Mouse (Mus musculus) liver, embryonic 11.5 days (tissue): ENCODE measurements around the gene Stx5a. TPM values are rescaled to one million over a fixed set of nuclear protein-coding genes. Genes with fewer than 3 reads are reported as not detected.

Source experiments
- ATAC-seq: fragments of 200-750 bp; cut with Nextera tagmentation; replicated peaks from 2 replicates; pipeline ENCODE4 v1.8.0; 2017; ENCODE audit warnings: moderate number of reproducible peaks, mild to moderate bottlenecking, moderate TSS enrichment, moderate library complexity; ENCODE audit not compliant: low FRiP score
- DNase-seq: peaks from one replicate; pipeline ENCODE4 v3.0.0-alpha.2; 2017; ENCODE audit warnings: low spot score
- H3K27ac ChIP-seq: fragments of 300-500 bp; sonication (generic); 2 replicates; pipeline ENCODE4 v1.5.1; 2014; ENCODE audit warnings: mild to moderate bottlenecking, low read depth, low read length, control low read depth
- H3K27me3 ChIP-seq: fragments of 300-500 bp; sonication (generic); replicated peaks from 2 replicates; pipeline ENCODE4 v1.6.1; 2014; ENCODE audit warnings: low read length, mixed read lengths; ENCODE audit not compliant: control insufficient read depth, insufficient read depth
- H3K36me3 ChIP-seq: fragments of 300-500 bp; sonication (generic); 2 replicates; pipeline ENCODE4 v1.6.1; 2014; ENCODE audit warnings: mild to moderate bottlenecking, low read length, moderate library complexity, mixed read lengths; ENCODE audit not compliant: control insufficient read depth, insufficient read depth
- H3K4me1 ChIP-seq: fragments of 300-500 bp; sonication (generic); replicated peaks from 2 replicates; pipeline ENCODE4 v1.6.1; 2014; ENCODE audit warnings: low read length, mixed read lengths; ENCODE audit not compliant: control insufficient read depth, insufficient read depth
- H3K4me2 ChIP-seq: fragments of 300-500 bp; sonication (generic); 2 replicates; pipeline ENCODE4 v1.6.1; 2014; ENCODE audit warnings: mild to moderate bottlenecking, control low read depth, moderate library complexity
- H3K4me3 ChIP-seq: fragments of 300-500 bp; sonication (generic); 2 replicates; pipeline ENCODE4 v1.5.1; 2014; ENCODE audit warnings: low read depth, low read length, control low read depth
- H3K9ac ChIP-seq: fragments of 300-500 bp; sonication (generic); 2 replicates; pipeline ENCODE4 v1.6.1; 2014; ENCODE audit warnings: low read depth, low read length, control low read depth
- H3K9me3 ChIP-seq: fragments of 300-500 bp; sonication (generic); 2 replicates; pipeline ENCODE4 v1.6.1; 2016; ENCODE audit warnings: low read length, inconsistent platforms, mixed read lengths; ENCODE audit not compliant: control insufficient read depth
- WGBS: fragments of 180-500 bp; shearing (Covaris S2); extraction: QIAGEN DNeasy Blood & Tissue Kit; methylation state at CpG from one replicate; pipeline ENCODE4 v1.1.7; 2014; 5-methylcytosine and 5-hydroxymethylcytosine counted together
- polyA plus RNA-seq: library from polyadenylated mRNA; unstranded; fragments of >200 nt; fragmentation: Nextera tagmentation; extraction: Ambion mirVana; gene quantifications from 2 replicates; pipeline ENCODE4 v1.2.1, GENCODE M21; 2014

Gene Stx5a
- polyA plus RNA-seq, 1 experiment from 2014 or later = 73.1 TPM

GRCm38 (mm10) chr19:8770567-8771270 is 29.5 kb downstream of the Stx5a start, which contains the start of gene Tmem223:
Gene Tmem223, plus strand, starts transcription at chr19:8770996.
- Histone ChIP-seq H3K27ac (peak within 1 kb of the TSS; percentile 76), H3K9ac (peak within 1 kb of the TSS; percentile 97), H3K4me2 (peak within 1 kb of the TSS; percentile 83), H3K27me3 (no peaks in the 10 kb centered on the region), H3K36me3 (peaks cover 46% of the 10 kb centered on the region), H3K4me3 (peak within 1 kb of the TSS; percentile 91), H3K9me3 (no peaks in the 10 kb centered on the region), H3K4me1 (peaks cover 33% of the 10 kb centered on the region)
- peak; percentile 81 for DNase-seq
- peak; percentile 40 for ATAC-seq
- WGBS = 18% methylated on average over 29 of the region's 29 CpGs

GRCm38 (mm10) chr19:8772996-8773395 is 31.8 kb downstream of the Stx5a start:
- Histone ChIP-seq H3K27me3 (no peaks in the 10 kb centered on the region), H3K36me3 (peaks cover 23% of the 10 kb centered on the region), H3K4me2 (peak overlapping the region; percentile 91), H3K4me3 (peak overlapping the region; percentile 80), H3K9ac (peak overlapping the region; percentile 95), H3K27ac (peak overlapping the region; percentile 99), H3K4me1 (peaks cover 39% of the 10 kb centered on the region), H3K9me3 (no peaks in the 10 kb centered on the region)
- peak; percentile 63 for ATAC-seq
- DNase-seq = no peak
- 42% methylated on average over 5 of the region's 5 CpGs for WGBS

GRCm38 (mm10) chr19:8773409-8773808 is 32.2 kb downstream of the Stx5a start:
- 38% methylated on average over 6 of the region's 6 CpGs for WGBS
- Histone ChIP-seq H3K4me3 (peak overlapping the region; percentile 80), H3K4me1 (peaks cover 39% of the 10 kb centered on the region), H3K9ac (peak overlapping the region; percentile 95), H3K36me3 (peaks cover 21% of the 10 kb centered on the region), H3K9me3 (no peaks in the 10 kb centered on the region), H3K27ac (peak overlapping the region; percentile 99), H3K27me3 (no peaks in the 10 kb centered on the region), H3K4me2 (peak overlapping the region; percentile 91)
- DNase-seq (no peak), ATAC-seq (no peak)

GRCm38 (mm10) chr19:8774086-8774835 is 33.0 kb downstream of the Stx5a start, which contains the start of gene Tmem179b:
Gene Tmem179b, minus strand, starts transcription at chr19:8774467.
- ATAC-seq = peak; percentile 85
- peak; percentile 98 for DNase-seq
- H3K9ac ChIP-seq = peak within 1 kb of the TSS; percentile 95
- no peaks in the 10 kb centered on the region for H3K27me3 ChIP-seq
- WGBS = under 1% methylated on average over 68 of the region's 68 CpGs
- H3K4me2 ChIP-seq = peak within 1 kb of the TSS; percentile 91
- peaks cover 39% of the 10 kb centered on the region for H3K4me1 ChIP-seq
- peak within 1 kb of the TSS; percentile 80 for H3K4me3 ChIP-seq
- peak within 1 kb of the TSS; percentile 99 for H3K27ac ChIP-seq
- H3K9me3 ChIP-seq = no peaks in the 10 kb centered on the region
- H3K36me3 ChIP-seq = peaks cover 16% of the 10 kb centered on the region

- H3K9ac ChIP-seq = peak overlapping the region; percentile 95
- H3K36me3 ChIP-seq = peaks cover 14% of the 10 kb centered on the region
- H3K4me2 ChIP-seq = peak overlapping the region; percentile 91
- 5% methylated on average over 20 of the region's 20 CpGs for WGBS
- peak overlapping the region; percentile 80 for H3K4me3 ChIP-seq
- peaks cover 39% of the 10 kb centered on the region for H3K4me1 ChIP-seq
- H3K9me3 ChIP-seq = no peaks in the 10 kb centered on the region
- no peaks in the 10 kb centered on the region for H3K27me3 ChIP-seq
- peak; percentile 60 for DNase-seq
- ATAC-seq = no peak
- H3K27ac ChIP-seq = peak overlapping the region; percentile 99
Observed at GRCm38 (mm10) chr19:8774951-8775421, 33.8 kb downstream of the Stx5a start.

GRCm38 (mm10) chr19:8786008-8786781 is 45.0 kb downstream of the Stx5a start, which contains the start of gene Taf6l:
Gene Taf6l, minus strand, starts transcription at chr19:8786417.
- H3K4me1 ChIP-seq = peaks cover 3% of the 10 kb centered on the region; the same call in 1 of the 2 replicates
- no peaks in the 10 kb centered on the region for H3K27me3 ChIP-seq
- H3K4me3 ChIP-seq = peak within 1 kb of the TSS; percentile 67
- peak; percentile 83 for DNase-seq
- H3K36me3 ChIP-seq = peaks cover 8% of the 10 kb centered on the region; the same call in 1 of the 2 replicates
- peak within 1 kb of the TSS; percentile 60 for H3K9ac ChIP-seq
- peak; percentile 99 for ATAC-seq
- H3K4me2 ChIP-seq = peak within 1 kb of the TSS; percentile 76
- H3K27ac ChIP-seq = peak within 1 kb of the TSS; percentile 82
- no peaks in the 10 kb centered on the region for H3K9me3 ChIP-seq
- 1% methylated on average over 32 of the region's 32 CpGs for WGBS

- WGBS = 41% methylated on average over 3 of the region's 3 CpGs
- ATAC-seq (no peak), DNase-seq (no peak)
- Histone ChIP-seq H3K9me3 (no peaks in the 10 kb centered on the region; the same call in 1 of the 2 replicates), H3K9ac (no peak overlapping the region), H3K4me1 (peaks cover 3% of the 10 kb centered on the region; the same call in 1 of the 2 replicates), H3K36me3 (peaks cover 15% of the 10 kb centered on the region), H3K27ac (no peak overlapping the region), H3K27me3 (no peaks in the 10 kb centered on the region), H3K4me2 (no peak overlapping the region), H3K4me3 (no peak overlapping the region)
Observed at GRCm38 (mm10) chr19:8788521-8788920, 47.3 kb downstream of the Stx5a start.

- no peak overlapping the region for H3K9ac ChIP-seq
- H3K4me1 ChIP-seq = peaks cover 3% of the 10 kb centered on the region; the same call in 1 of the 2 replicates
- no peaks in the 10 kb centered on the region for H3K27me3 ChIP-seq
- no peak overlapping the region for H3K4me3 ChIP-seq
- peaks cover 19% of the 10 kb centered on the region for H3K36me3 ChIP-seq
- no peaks in the 10 kb centered on the region; the same call in 1 of the 2 replicates for H3K9me3 ChIP-seq
- H3K4me2 ChIP-seq = no peak overlapping the region
- ATAC-seq = no peak
- H3K27ac ChIP-seq = no peak overlapping the region
- WGBS = 64% methylated on average over 1 of the region's 1 CpGs
- no peak for DNase-seq
Observed at GRCm38 (mm10) chr19:8789171-8789570, 48.0 kb downstream of the Stx5a start.
